Mouse (Mus musculus) stomach, postnatal 0 days (tissue): Measurements from ENCODE around the gene Gm28308. TPM values are rescaled to one million over a fixed set of nuclear protein-coding genes. Genes with fewer than 3 reads are reported as not detected.

Experiments used
- ATAC-seq: fragments of 200-750 bp; cut with Nextera tagmentation; 2 replicates; pipeline ENCODE4 v1.8.0; 2017; ENCODE audit not compliant: low FRiP score, low TSS enrichment
- DNase-seq: peaks from one replicate; pipeline ENCODE4 v3.0.0-alpha.2; 2016; ENCODE audit warnings: low spot score
- H3K27ac ChIP-seq: fragments of 300-500 bp; sonication (generic); replicated peaks from 2 replicates; pipeline ENCODE4 v1.5.1; 2014; ENCODE audit warnings: mild to moderate bottlenecking, control low read depth
- H3K27me3 ChIP-seq: fragments of 300-500 bp; sonication (generic); 2 replicates; pipeline ENCODE4 v1.6.1; 2014; ENCODE audit warnings: low read length; ENCODE audit not compliant: control insufficient read depth, insufficient read depth
- H3K36me3 ChIP-seq: fragments of 300-500 bp; sonication (generic); 2 replicates; pipeline ENCODE4 v1.6.1; 2014; ENCODE audit warnings: low read length, mixed read lengths; ENCODE audit not compliant: control insufficient read depth, insufficient read depth
- H3K4me1 ChIP-seq: fragments of 300-500 bp; sonication (generic); replicated peaks from 2 replicates; pipeline ENCODE4 v1.6.1; 2014; ENCODE audit warnings: antibody characterized with exemption; ENCODE audit not compliant: control insufficient read depth, insufficient read depth
- H3K4me2 ChIP-seq: fragments of 300-500 bp; sonication (generic); replicated peaks from 2 replicates; pipeline ENCODE4 v1.6.1; 2014; ENCODE audit warnings: low read depth, mild to moderate bottlenecking, control low read depth, moderate library complexity
- H3K4me3 ChIP-seq: fragments of 300-500 bp; sonication (generic); 2 replicates; pipeline ENCODE4 v1.5.1; 2014; ENCODE audit warnings: low read depth, low read length, control low read depth
- H3K9ac ChIP-seq: fragments of 300-500 bp; sonication (generic); 2 replicates; pipeline ENCODE4 v1.6.1; 2014; ENCODE audit warnings: mild to moderate bottlenecking, low read length, control low read depth, mixed read lengths
- H3K9me3 ChIP-seq: fragments of 300-500 bp; sonication (generic); 2 replicates; pipeline ENCODE4 v1.6.1; 2016; ENCODE audit warnings: low read length; ENCODE audit not compliant: control insufficient read depth
- CTCF ChIP-seq: IDR thresholded peaks from 2 replicates; pipeline ENCODE4 v1.5.1; 2016; ENCODE audit warnings: antibody characterized with exemption, low read depth, mild to moderate bottlenecking, moderate library complexity
- EP300 ChIP-seq: optimal IDR thresholded peaks from 2 replicates; pipeline ENCODE3; 2016; ENCODE audit warnings: antibody characterized with exemption
- WGBS: fragments of 180-500 bp; shearing (Covaris S2); extraction: QIAGEN DNeasy Blood & Tissue Kit; methylation state at CpG from one replicate; pipeline ENCODE4 v1.1.7; 2014; 5-methylcytosine and 5-hydroxymethylcytosine counted together
- polyA plus RNA-seq: library from polyadenylated mRNA; unstranded; fragments of >200 nt; fragmentation: Nextera tagmentation; extraction: Ambion mirVana; gene quantifications from 2 replicates; pipeline ENCODE4 v1.2.1, GENCODE M21; 2015

Gene Gm28308
- polyA plus RNA-seq, 1 experiment from 2014 or later, result not detected

DNA sequence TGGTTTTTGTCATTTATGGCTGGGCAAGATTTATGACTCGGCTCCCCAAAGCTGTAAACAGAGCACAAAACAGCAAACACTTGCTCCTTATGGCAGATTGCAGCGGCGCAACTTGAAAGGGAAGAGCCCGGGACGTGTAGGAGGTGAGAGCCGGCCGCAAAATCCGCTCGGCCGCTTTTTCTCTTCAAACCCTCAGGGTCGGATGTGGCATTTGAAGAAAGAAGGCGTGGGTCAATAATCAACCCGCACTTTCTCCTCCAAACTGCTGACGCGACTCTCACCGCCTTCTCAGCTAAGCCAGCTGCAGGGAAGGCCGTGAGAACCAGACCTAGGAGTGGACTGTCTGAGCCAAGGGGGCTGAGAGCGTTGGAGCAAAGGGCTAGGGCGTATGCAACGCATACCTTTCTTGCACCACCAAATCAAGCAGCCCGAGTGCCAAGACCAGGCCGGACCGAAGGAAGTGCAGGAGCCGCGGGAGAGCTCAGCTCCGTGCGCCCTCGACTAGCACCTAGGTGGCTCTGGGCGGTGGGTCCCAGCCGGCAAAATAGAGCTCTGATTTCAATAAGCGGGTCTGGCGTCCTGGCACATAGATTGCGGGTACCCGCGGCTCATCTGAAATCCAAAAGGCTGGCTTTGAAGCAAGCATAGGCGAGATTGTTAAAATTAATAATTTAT is 35.9 kb downstream of the Gm28308 start, which contains the start of gene 5730596B20Rik:
5730596B20Rik (plus strand) TSS at position 438 of the 675 bp plus-strand sequence.
- H3K36me3 ChIP-seq, result no peaks in the 10 kb centered on the region
- peak within 1 kb of the TSS; percentile 95 for H3K27ac ChIP-seq
- H3K4me2 ChIP-seq, result peak within 1 kb of the TSS; percentile 75
- peak within 1 kb of the TSS; percentile 63 for H3K4me3 ChIP-seq
- 6% methylated on average over 36 of the region's 36 CpGs for WGBS
- DNase-seq (peak; percentile 29), ATAC-seq (no peak)
- no peak for TF ChIP-seq CTCF
- TF ChIP-seq EP300, result no peak
- 0 out of 2 replicates have a peak, but pooled peaks cover 1% of the 10 kb centered on the region for H3K4me1 ChIP-seq
- no peaks in the 10 kb centered on the region for H3K9me3 ChIP-seq
- peak within 1 kb of the TSS; percentile 89 for H3K9ac ChIP-seq
- no peaks in the 10 kb centered on the region for H3K27me3 ChIP-seq

DNA sequence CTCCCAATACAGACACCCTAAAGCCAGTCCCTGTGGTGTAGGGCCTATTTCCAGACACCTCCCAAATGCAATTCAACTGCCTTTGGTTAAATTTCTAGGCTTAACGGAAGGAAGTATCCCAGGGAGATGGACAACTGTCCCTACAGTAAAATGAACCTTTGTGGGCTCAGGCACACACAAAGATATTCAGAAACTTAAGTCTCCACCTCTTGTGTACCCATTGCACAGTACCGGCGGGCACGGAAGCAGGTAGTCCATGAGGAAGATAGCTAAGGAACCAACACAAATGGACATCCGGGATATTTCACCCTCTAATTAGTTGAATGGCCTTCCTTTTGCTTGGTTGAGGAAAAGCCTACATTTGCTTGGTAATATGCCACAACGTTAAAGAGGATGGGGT is 36.7 kb downstream of the Gm28308 start:
- Histone ChIP-seq H3K27me3 (no peaks in the 10 kb centered on the region), H3K4me2 (peak overlapping the region; percentile 75), H3K4me1 (0 out of 2 replicates have a peak, but pooled peaks cover 2% of the 10 kb centered on the region), H3K9me3 (no peaks in the 10 kb centered on the region), H3K9ac (peak overlapping the region; percentile 89), H3K4me3 (peak overlapping the region; percentile 63), H3K27ac (peak overlapping the region; percentile 95), H3K36me3 (no peaks in the 10 kb centered on the region)
- ATAC-seq (no peak), DNase-seq (peak; percentile 13)
- WGBS, result 8% methylated on average over 6 of the region's 6 CpGs
- TF ChIP-seq EP300 (no peak), CTCF (no peak)

DNA sequence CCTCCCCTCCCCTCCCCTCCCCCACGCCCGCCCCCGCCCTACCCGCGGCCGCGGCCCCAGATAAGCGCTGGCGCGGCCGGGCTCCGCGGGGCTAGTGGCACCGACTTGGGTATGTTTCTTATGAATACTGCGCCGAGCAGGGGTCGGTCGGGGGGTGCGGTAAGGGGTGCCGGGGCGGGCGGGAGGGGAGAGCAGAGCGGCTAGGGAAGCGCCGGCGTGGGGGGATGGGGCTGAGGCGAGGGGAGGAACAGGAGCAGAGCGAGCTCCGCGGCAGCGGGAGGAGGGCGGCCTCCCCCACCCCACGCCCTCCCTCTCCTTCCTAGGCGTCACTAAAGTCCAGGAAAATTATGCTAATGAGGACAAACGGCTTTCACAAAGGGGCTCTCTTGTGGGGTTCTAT is 37.3 kb downstream of the Gm28308 start:
- under 1% methylated on average over 21 of the region's 35 CpGs for WGBS
- H3K4me3 ChIP-seq, result peak overlapping the region; percentile 63
- H3K27ac ChIP-seq, result peak overlapping the region; percentile 95
- TF ChIP-seq CTCF (no peak), EP300 (no peak)
- H3K27me3 ChIP-seq, result no peaks in the 10 kb centered on the region
- H3K9me3 ChIP-seq, result no peaks in the 10 kb centered on the region
- ATAC-seq (peak; percentile 45; the same call in 1 of the 2 replicates), DNase-seq (peak; percentile 45)
- H3K4me2 ChIP-seq, result peak overlapping the region; percentile 75
- no peaks in the 10 kb centered on the region for H3K36me3 ChIP-seq
- H3K9ac ChIP-seq, result peak overlapping the region; percentile 89
- 0 out of 2 replicates have a peak, but pooled peaks cover 2% of the 10 kb centered on the region for H3K4me1 ChIP-seq

DNA sequence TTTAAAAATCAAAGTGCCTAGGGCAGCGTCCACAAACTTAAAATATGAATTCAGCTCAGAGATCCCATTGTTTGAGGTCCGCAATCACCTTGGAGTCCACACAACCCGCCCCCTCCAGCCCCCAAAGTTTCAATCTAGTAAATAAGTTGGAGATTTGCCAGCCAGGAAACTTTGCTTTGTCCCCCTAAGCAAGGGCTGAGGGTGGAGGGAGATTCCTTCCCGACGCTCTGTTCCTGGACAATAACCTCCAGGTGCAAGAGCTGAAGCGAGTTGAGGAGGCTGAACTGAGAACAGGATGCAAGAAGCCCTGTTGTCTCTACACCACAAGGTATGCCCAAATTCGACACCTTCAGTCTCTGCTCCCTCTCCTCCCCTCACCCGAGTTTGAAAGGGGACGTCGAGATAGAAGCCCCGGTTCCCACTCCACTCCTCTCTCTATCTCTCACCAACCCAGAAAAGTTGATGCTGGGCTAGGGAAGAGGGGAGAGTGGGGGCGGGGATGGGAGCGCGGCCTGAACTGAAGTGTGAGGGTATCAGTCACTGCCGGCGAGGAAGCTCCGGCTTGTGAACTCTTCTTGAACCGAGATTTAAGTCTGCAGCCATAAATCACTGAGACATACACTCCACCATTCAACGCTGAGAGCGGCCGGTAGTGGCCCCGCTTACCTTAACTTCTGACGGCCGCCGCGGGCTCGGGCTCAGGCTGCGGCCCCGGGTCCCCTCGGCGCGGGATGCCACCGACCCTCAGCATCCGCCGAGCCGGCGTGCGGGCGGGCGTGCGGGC is 38.0 kb downstream of the Gm28308 start:
- 3% methylated on average over 41 of the region's 41 CpGs for WGBS
- DNase-seq (peak; percentile 44), ATAC-seq (peak; percentile 19; the same call in 1 of the 2 replicates)
- H3K9ac ChIP-seq, result peak overlapping the region; percentile 89
- H3K27me3 ChIP-seq, result no peaks in the 10 kb centered on the region
- H3K4me1 ChIP-seq, result 0 out of 2 replicates have a peak, but pooled peaks cover 2% of the 10 kb centered on the region
- peak overlapping the region; percentile 63 for H3K4me3 ChIP-seq
- peak overlapping the region; percentile 95 for H3K27ac ChIP-seq
- H3K36me3 ChIP-seq, result no peaks in the 10 kb centered on the region
- TF ChIP-seq CTCF (no peak), EP300 (no peak)
- no peaks in the 10 kb centered on the region for H3K9me3 ChIP-seq
- peak overlapping the region; percentile 75 for H3K4me2 ChIP-seq

- Histone ChIP-seq H3K4me3 (peak overlapping the region; percentile 38), H3K9ac (peak overlapping the region; percentile 38; the same call in 1 of the 2 replicates)
- TF ChIP-seq EP300, result no peak
- no peak for TF ChIP-seq CTCF
Measured at GRCm38 (mm10) chr6:52173648-52174047, 39.5 kb downstream of the Gm28308 start.

More at GRCm38 (mm10) chr6:52173648-52174047, 39.5 kb downstream of the Gm28308 start:
- H3K9me3 ChIP-seq, result no peaks in the 10 kb centered on the region
- WGBS, result 8% methylated on average over 4 of the region's 4 CpGs
- H3K27me3 ChIP-seq, result no peaks in the 10 kb centered on the region
- DNase-seq (peak; percentile 12), ATAC-seq (no peak)
- H3K27ac ChIP-seq, result peak overlapping the region; percentile 95
- H3K4me2 ChIP-seq, result peak overlapping the region; percentile 65
- 0 out of 2 replicates have a peak, but pooled peaks cover 1% of the 10 kb centered on the region for H3K36me3 ChIP-seq
- H3K4me1 ChIP-seq, result peaks cover 4% of the 10 kb centered on the region; the same call in 1 of the 2 replicates
